Mouse (Mus musculus) common myeloid progenitor, adult 5-6 weeks (primary cell): ENCODE results near the gene Tesmin. TPM values are rescaled to one million over a fixed set of nuclear protein-coding genes. Genes with fewer than 3 reads are reported as not detected.
A peak's percentile ranks its signal among the peaks of the same experiment; 100 is the strongest.

Experiments used
- ATAC-seq: replicated peaks from 2 replicates; pipeline ENCODE4 v1.8.0; 2016; ENCODE audit warnings: low read depth, mild to moderate bottlenecking, moderate TSS enrichment, inconsistent platforms; ENCODE audit not compliant: poor library complexity, severe bottlenecking
- total RNA-seq: library from RNA; stranded (forward); fragments of 200-1000, 187-1606 nt; gene quantifications from 2 replicates; pipeline ENCODE4 v1.2.3, GENCODE M21; 2017

Gene Tesmin
- total RNA-seq, 1 experiment from 2014 or later = 1.8 TPM

DNA sequence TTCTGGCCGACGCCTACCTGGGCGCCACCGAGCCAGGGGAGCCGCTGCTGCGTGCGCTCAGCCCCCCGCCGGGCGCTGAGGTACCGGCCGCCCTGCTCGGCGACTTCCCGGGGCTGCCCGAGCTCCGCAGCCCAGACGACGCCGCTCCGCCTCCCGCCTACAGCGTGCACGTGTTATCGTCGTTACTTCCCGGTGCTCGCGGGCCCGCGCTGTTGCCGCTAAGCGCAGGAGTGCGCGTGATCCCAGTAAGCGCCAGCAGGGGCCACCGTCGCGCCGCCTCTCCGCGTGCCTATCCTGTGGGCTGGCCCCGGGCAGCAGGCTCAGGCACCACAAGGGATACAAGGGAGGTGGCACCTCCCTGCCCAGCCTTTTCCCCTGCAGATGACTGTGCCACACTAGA lies 432 bp downstream of the Tesmin start:
- peak; percentile 87 for ATAC-seq

DNA sequence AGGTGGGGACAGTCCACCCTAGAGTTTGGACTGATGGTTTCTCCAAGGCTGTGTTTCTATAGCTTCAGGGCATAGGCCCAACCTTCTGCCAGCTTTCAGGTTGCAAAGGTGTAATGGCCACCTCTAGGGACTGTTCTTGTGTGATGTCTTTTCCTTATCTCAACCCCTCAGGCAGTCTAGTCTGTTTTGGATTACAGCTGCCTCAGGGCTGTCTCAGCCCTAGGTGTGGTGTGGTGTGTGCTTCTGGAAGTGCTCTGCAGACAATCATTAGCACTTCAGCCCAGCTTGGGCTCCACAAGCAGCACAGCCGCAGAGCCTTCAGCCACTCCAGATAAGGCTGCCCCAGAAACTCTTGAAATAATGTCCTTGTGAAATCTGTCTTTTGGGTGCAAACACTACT lies 3.7 kb downstream of the Tesmin start:
- ATAC-seq = peak; percentile 13; the same call in 1 of the 2 replicates

DNA sequence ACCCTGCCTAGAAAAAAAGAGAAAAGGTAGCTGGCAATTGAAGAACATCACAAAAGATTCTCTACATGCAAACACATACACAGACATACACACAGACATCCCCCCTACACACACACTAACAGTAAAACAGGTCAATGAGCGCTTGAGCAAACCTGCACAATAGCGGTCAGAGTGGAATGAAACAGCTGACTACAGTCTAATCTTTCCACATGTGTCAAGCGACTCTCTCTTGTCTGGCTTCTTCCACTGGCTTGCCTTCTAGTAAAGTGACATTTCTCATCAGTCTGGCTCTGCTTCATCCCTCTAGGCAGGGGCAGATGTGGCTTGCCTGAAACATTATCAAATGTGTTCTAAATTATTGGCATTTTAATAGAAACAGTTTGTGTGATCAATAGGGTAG lies 5.6 kb downstream of the Tesmin start:
- no peak for ATAC-seq

DNA sequence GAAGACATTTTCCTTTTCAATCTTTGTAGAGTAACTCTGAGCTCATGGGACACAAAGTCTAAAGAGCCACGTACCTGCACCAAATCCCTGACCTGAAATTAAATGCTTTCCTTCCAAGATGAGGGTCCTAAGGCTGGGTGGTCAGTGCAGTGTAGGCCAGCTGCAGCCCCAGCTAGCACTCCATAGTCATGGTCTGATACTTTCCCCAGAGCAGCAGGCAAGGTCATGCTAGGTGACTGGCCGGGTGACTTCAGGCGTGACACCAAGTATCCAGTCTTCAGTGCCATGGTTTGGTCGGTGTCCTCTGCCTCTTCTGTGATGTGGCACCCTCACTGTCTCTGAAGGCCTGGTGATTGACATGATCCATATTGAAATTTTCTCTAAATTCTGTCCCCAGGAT lies 11.4 kb downstream of the Tesmin start:
- ATAC-seq = no peak

DNA sequence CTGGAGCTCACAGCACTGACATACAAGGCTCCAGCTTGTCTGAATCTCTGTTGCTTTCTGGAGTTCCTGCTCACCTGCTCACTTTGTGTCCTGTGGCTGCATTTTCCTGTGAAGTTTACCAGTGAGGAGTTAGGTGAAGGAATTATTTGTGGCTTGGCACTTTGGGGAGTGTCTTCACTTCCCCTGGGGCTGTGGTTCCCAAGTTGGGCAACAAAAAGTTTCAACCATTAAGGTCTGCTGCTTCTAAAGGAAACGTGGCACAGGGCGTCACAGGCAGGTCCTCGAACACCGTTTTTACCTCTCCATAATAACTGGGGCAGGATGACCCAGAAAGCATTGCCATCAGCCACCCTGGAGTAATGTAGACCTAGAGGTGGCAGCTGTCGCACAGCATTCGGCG lies 12.8 kb downstream of the Tesmin start:
- peak; percentile 30; the same call in 1 of the 2 replicates for ATAC-seq

DNA sequence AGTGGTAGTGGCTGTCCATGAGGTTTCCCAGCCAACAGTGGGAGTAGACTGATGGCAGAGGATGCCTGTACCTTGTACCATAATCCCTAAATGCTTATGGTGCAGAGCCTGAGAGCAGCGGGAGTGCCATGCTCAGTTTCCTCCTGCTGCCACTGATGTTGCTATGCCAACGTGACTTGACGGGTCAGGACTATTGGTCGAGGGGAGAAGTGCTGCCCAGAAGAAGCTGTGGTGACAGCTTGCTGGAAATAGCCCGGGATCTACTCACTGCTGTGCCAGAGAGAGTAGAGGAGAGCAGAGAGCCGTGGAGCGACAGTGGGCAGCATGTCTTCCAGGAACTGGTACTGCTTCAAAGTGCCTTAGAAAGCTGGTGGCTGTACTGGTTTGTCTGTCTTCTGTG lies 13.3 kb downstream of the Tesmin start:
- ATAC-seq = 0 out of 2 replicates have a peak, but pooled peaks have one; percentile 17

DNA sequence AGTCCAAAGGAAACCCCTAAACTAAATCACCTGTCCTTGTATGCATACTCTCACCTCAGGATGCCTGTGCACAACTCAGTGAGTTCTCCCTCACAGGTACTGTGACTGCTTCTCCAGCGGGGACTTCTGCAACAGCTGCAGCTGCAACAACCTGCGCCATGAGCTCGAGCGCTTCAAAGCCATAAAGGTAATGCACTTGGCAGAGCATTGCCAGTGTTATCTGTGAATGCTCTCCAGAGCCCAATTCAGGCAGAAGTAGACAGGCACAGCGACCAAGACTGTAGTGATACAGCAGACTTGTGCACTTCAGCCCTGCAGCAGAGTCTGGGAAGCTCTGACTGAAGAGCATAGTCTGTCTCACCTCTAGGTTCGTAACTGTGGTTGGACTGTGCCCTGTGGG lies 13.7 kb downstream of the Tesmin start:
- no peak for ATAC-seq

DNA sequence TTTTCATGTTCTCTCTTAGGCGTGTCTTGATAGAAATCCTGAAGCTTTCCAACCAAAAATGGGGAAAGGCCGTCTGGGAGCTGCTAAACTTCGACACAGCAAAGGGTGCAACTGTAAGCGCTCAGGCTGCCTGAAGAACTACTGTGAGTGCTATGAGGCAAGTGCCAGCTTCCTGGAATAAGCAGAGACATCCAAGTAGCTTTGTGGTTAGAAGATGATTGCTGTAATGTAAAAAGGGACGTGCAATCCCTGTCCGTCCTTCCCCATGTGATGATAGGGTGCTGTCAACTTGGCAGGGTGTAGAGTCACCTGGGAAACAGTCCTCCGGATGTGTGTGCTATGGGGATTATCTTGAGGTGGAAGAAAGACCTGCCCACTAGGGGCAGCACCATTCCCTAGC lies 15.4 kb downstream of the Tesmin start:
- no peak for ATAC-seq

DNA sequence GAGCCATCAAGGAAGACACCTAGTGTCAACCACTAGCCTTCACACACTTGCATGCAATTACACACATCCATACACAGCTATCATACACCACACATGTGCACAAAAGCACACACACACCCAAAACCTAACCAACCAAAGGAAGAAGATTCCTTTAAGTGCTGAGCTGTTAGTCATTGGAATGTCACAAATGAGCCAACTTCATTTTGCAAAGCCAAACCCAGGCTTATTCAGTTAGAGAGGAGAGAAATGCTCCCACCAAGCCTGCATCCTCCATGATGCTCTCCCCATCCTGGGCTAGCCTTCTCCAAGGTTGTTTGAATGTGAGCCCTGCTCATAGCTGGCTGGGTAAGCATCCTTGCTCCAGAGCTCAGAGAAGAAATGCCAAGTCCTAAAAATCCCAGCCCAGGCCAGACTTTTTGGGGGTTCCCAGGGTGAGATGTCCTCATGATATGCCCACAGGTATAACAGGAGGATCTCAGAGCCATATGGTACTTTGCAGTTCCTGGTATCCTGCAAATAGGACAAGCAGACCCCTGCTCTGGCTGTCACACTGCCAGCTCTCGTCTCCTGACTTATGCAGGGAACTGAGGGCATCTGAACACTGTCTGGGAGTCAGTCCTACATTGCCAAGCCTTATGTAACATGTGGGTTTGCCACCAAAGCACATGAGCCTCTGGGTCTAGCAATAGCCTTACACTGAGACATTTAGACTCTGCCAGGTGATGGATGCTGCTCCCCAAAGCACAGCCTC lies 17.0 kb downstream of the Tesmin start:
- no peak for ATAC-seq

DNA sequence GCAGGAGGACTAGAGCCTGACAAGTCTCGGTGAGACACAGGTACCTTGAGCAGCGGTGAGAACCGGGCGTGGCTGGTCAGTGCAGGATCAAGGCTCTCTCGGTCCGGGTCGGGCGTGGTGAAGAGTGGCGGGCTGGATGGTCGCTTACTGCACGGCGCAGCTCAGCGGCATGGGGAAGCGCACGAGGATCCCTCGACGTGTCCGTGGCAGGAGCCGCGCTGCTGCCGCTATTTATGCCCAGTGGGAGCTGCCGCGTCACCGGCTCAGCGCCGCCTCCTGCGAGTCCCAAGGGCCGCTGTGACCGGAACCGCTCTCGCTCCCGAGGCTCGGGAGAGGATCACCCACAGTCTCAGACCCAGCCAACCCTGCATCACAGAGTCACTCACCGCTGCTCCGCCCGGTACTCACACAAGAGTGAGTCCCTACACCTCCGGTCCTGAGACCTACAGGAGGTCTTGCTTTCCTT lies 25.6 kb downstream of the Tesmin start, which contains the start of gene Gal:
TSS of gene Gal (minus strand) at position 277 of the 466 bp plus-strand sequence.
- ATAC-seq = peak; percentile 64

DNA sequence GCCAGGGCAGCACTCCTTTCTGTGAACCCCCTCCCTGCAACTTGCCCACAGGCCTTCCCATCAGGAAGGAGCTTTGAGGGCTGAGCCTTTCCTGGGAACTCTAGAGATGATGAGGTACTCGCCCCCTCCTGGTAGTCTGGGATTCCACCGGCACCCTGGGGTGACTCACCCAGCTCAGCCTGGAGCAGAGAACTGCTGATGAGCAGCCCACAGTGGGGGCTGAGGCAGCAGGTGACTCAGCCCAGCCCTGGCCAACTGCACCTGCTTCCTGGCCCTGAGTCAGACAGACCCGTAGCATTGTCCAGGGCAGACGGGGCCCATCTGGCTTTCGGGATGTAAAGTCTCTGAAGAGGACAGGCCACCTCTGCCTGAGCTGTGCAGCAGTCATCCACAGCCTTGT lies 30.6 kb downstream of the Tesmin start:
- ATAC-seq = no peak

DNA sequence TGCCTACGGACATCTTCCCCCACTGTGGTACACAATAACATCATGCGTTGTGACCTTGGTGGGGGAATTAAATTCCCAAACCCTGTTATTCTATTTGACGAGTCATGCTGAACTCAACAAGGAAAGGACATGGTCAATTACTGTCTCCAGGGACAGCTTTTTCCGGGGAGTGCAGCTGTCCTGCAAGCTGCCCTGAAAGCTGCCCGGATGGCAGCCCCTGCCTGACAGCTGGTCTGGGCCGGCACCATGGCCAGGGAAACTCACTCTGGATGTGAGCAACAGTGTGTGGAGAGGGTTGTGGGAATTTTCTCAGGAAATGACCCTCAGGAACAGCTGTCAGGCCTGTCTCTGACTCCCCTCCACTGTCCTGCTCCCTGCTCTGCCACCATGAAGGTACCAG lies 33.8 kb downstream of the Tesmin start:
- ATAC-seq = no peak

DNA sequence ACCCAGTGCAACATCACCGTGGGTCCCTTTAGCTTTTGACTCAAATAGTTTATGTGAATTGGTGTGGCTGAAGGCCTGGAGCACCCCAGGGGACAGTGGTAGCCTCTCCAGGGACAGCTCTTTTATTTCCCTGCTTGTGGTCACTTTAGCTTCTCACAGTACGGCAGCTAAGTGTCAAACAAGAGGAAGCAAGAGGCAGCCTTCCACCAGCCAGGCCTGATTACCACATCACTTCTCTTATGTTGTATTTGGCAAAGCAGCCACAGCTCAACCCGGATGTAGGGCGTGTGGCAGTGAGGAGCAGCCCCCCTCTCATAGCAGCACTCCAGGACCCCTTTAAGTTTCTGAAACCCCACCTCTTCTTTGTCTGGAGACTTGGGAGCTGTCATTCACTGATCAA lies 34.3 kb downstream of the Tesmin start:
- peak; percentile 82 for ATAC-seq

DNA sequence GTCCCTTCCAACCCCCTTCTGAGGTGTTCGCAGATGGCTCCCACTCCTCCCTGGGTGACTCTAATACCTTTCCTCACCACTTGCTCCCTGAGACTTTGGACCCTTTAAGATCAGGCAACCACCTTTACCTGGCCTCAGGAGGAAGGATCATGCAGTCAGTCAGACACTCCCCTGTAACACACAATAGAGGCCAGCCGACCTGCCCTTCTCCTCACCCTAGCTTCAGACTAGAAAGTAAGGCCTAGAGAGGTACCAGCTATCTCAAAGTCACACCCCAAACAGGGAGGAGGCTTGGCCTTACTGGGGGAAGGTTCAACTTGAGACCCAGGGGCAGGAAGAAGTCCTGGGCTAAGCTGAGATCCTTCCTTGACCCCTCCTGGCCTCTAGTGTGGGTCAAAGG lies 35.6 kb downstream of the Tesmin start:
- no peak for ATAC-seq

DNA sequence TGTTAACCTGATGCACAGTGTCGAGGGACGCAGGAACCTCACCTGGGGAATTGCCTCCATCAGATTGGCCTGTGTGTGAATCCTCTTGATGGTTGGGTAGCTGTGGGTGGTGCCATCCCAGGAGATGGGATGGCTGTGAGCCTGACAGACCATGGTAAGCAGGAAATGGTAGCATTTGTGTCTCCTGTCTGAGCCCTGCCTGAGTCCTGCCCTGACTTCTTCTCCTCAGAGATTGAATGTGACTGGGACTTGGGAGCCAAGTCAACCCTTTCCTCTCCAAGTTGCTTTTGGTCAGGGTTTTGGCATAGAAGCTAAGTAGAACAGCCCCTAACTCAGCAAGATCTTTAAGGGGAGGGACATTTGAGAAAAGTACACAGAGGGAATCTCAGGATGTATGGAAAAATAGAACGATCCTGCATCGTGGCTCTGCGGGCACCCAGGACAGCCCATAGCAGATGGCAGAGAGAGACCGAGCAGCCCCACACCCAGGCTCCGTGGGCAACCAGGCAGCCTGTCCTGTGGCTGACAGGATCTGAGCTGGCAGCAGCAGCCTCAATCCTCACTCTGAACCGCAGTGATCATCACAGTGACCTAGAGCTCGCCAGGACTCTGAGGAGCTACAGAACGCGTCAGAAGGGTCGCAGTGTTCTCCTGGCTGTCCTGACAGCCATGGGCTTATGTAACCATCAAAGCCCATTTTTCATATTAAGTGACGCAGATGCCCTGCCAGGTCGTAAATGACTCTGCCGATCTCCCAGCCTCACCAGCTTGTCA lies 39.6 kb downstream of the Tesmin start:
- no peak for ATAC-seq

DNA sequence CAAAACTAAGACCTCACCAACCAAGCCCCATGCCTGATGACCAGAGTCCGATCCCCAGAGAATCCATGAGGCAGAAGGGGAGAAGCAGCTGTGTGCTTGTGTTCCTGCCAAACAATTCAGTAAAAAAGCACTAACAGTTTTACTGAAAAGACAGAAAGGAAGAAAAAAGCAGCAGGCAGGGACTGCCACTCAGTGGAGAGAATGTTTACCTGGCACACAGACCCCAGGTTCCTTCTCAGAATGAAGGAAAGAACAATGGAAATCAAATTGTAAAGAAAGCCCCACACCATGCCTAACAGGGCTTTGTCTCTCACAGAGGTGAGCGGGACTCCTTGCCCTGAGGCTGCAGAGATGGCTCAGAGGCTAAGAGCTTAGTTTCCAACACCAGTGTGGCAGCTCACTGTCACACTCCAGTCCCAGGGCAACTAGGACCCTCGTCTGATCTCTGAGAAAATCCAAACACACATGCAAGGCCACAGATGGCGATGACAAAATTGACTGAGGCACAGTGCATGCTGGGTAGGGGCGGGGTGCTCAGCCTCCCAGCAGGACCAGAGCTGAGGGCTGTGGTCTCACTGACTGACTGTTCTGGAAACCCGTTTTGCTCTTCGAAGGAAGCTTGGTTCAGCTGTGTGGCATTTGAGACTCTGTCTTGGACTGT lies 40.6 kb downstream of the Tesmin start:
- ATAC-seq = no peak

DNA sequence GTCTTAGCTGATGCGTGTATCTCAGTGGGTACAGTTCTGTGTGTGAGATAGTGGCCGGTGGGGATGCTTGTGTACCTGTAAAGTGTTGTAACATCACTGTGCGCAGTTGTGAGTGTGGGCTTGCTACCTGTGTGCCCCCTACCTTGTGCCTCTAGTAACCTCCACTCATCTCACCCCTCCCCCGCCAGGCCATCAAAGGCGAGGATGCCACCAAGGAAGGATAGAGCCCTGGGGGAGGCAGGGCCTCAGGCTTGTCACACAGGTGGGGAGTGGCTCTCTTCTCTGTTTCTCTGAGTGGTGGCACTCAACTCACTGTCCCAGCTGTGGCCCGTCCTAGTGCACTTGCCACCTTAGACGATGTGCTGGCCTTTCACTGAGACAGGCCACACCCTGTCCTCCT lies 42.4 kb downstream of the Tesmin start:
- no peak for ATAC-seq

DNA sequence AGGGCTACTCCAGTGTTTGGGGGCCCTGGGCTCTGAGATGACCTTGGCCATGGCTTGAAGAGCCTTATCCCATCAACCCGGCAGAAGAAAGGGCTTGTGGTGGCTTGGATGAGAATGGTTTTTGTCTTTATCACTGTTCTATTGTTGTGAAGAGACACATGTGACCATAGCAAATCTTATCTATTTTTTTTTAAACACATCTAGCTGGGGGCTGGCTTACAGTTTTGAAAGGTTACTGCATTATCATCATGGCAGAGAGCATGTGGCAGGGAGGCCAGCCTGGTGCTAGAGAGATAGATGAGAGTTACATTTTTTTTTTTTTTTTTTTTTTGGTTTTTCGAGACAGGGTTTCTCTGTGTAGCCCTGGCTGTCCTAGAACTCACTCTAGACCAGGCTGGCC lies 43.3 kb downstream of the Tesmin start:
- ATAC-seq = no peak

DNA sequence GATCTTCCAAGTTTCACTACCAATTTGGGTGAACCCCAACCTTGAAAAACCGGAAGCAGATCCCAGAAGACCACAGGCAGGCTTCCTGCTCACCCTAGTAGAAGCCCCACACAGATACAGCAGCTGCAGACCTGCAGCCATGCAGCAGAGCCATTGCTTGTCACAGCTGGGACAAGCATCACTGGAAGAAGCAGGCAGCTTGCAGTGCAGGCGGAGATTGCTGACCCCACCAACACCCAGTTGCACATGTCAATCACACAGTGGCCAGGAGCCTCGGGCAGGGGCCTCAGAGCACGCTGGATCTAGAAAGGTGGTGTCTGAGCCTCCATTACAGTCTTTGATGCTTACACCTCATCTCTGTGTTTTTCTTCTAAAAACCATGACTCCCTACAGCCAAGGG lies 45.5 kb downstream of the Tesmin start:
- 0 out of 2 replicates have a peak, but pooled peaks have one; percentile 23 for ATAC-seq

DNA sequence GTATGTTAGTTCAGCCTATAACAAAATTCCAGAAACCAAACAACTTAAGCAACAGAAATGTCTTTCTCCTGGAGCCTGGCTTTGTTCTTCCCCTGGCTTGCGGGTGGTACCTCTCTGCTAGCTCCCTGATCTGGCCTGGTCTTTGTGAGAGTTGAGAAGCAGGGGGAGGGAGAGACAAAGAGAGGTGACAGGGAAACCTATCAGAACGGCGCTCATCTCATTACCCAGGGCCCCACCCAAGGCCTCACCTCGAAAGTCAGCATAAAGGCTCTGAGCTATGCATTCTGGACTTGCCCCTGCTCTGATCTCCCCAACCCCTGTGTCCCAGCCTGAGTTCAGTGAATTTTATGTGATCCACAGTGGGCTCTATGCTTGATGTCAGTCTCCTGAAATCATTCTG lies 46.0 kb downstream of the Tesmin start:
- ATAC-seq = no peak

DNA sequence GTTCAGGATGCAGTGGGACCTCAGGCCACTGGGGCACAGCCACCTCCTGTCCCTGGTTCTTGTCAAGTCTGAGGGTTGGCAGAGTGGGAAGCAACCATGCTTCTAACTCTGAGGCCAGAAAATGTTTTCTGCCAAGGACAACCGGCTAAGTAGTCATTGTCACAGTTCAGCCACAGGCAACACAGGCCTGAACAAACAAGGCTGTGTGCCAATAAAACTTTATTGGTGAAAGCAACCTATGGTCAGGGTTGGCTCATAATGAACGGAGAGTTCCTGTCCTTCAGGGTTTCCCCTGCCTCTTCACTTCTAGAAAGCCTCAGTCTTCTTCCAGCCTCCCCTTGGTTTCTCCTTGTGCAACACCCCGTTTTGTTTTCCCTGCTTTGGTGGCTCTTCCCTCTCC lies 47.2 kb downstream of the Tesmin start:
- ATAC-seq = no peak
